In genomic region chr3:90582556-90582955, GRCm38 (mm10) we compare ENCODE assay signal across 37 mouse cellular contexts. TPM values are rescaled to one million over a fixed set of nuclear protein-coding genes. Genes with fewer than 3 reads are reported as not detected.
"Had no signal": no experiment of that assay in that cellular context is flagged by ENCODE, and none has a peak within 500 bp of the region (broad histone marks: within the 10 kb centered on the region; RNA-seq: fewer than 3 reads in every experiment).

No protein-coding gene starts in this region.

- H3K9ac ChIP-seq: embryonic facial prominence, embryonic 12.5 days; embryonic facial prominence, embryonic 13.5 days; embryonic facial prominence, embryonic 15.5 days; forebrain, embryonic 12.5 days; forebrain, embryonic 13.5 days; forebrain, embryonic 15.5 days had no signal

- ATAC-seq: forebrain, embryonic 13.5 days; forebrain, embryonic 14.5 days; forebrain, embryonic 15.5 days; forebrain, embryonic 16.5 days had no signal

- H3K4me1 ChIP-seq: embryonic facial prominence, embryonic 12.5 days; forebrain, embryonic 12.5 days; forebrain, embryonic 13.5 days; forebrain, embryonic 15.5 days had no signal

- H3K27ac ChIP-seq: embryonic facial prominence, embryonic 10.5 days; embryonic facial prominence, embryonic 12.5 days; embryonic facial prominence, embryonic 13.5 days; embryonic facial prominence, embryonic 15.5 days; forebrain, embryonic 10.5 days; forebrain, embryonic 12.5 days; forebrain, embryonic 13.5 days; forebrain, embryonic 15.5 days; heart, adult 2 months had no signal

- DNase-seq: cerebellum, adult 2 months; cerebellum, adult 8-10 months; cerebellum, adult 9-10 months; cerebellum, adult 9-11 months; cerebellum, postnatal 14 days; cerebellum, postnatal 25 days; cerebellum, postnatal 36 days; embryo, embryonic 11 days; gastrocnemius, adult 2 months; gastrocnemius, postnatal 10 days; gastrocnemius, postnatal 14 days; gastrocnemius, postnatal 25 days; gastrocnemius, postnatal 36 days; heart, adult 18-20 months; heart, adult 2 months had no signal

- H3K27me3 ChIP-seq: embryonic facial prominence, embryonic 12.5 days; embryonic facial prominence, embryonic 13.5 days; embryonic facial prominence, embryonic 15.5 days; forebrain, embryonic 12.5 days; forebrain, embryonic 13.5 days; forebrain, embryonic 15.5 days had no signal

- H3K4me3 ChIP-seq: embryonic facial prominence, embryonic 10.5 days; embryonic facial prominence, embryonic 12.5 days; embryonic facial prominence, embryonic 13.5 days; embryonic facial prominence, embryonic 15.5 days; erythroblast, embryonic 14.5 days; forebrain, embryonic 10.5 days; forebrain, embryonic 12.5 days; forebrain, embryonic 13.5 days; forebrain, embryonic 15.5 days; gastrocnemius, adult 2 months; heart, adult 2 months had no signal

- H3K36me3 ChIP-seq: embryonic facial prominence, embryonic 10.5 days; embryonic facial prominence, embryonic 12.5 days; embryonic facial prominence, embryonic 13.5 days; embryonic facial prominence, embryonic 15.5 days; forebrain, embryonic 10.5 days; forebrain, embryonic 12.5 days; forebrain, embryonic 15.5 days had no signal

- H3K9me3 ChIP-seq: embryonic facial prominence, embryonic 10.5 days; embryonic facial prominence, embryonic 12.5 days; embryonic facial prominence, embryonic 13.5 days; embryonic facial prominence, embryonic 15.5 days; forebrain, embryonic 10.5 days; forebrain, embryonic 12.5 days; forebrain, embryonic 13.5 days; forebrain, embryonic 15.5 days had no signal

- H3K4me2 ChIP-seq: embryonic facial prominence, embryonic 12.5 days; embryonic facial prominence, embryonic 13.5 days; embryonic facial prominence, embryonic 15.5 days; forebrain, embryonic 12.5 days; forebrain, embryonic 13.5 days; forebrain, embryonic 15.5 days had no signal

RNA-seq across cellular contexts. Expression of gene S100a2, which starts 7.5 kb away (rescaled TPM):
- total RNA-seq: common myeloid progenitor, adult 5-6 weeks; gastrocnemius, adult 18-20 months; gastrocnemius, adult 2 months; gastrocnemius, adult 8-10 months; gastrocnemius, postnatal 10 days; gastrocnemius, postnatal 14 days; gastrocnemius, postnatal 25 days; gastrocnemius, postnatal 36 days; gastrocnemius, postnatal 4 days; granulocyte monocyte progenitor cell, adult 5-6 weeks; heart, adult 18-20 months; heart, adult 2 months; heart, adult 8-10 months had no signal
- polyA plus RNA-seq: cerebellum, adult 2 months; cortical plate, adult 2 months; embryonic facial prominence, embryonic 10.5 days; embryonic facial prominence, embryonic 11.5 days; embryonic facial prominence, embryonic 12.5 days; embryonic facial prominence, embryonic 13.5 days; embryonic facial prominence, embryonic 14.5 days; embryonic facial prominence, embryonic 15.5 days; erythroblast, embryonic 14.5 days; forebrain, embryonic 10.5 days; forebrain, embryonic 12.5 days; forebrain, embryonic 13.5 days; forebrain, embryonic 14.5 days; forebrain, embryonic 15.5 days; forebrain, embryonic 16.5 days; frontal cortex, adult 2 months; gonadal fat pad, adult 2 months; heart, adult 2 months had no signal

RNA-seq across cellular contexts. Expression of gene Gm42674, which starts 19.1 kb away (rescaled TPM):
- total RNA-seq: common myeloid progenitor, adult 5-6 weeks; gastrocnemius, adult 18-20 months; gastrocnemius, adult 2 months; gastrocnemius, adult 8-10 months; gastrocnemius, postnatal 10 days; gastrocnemius, postnatal 14 days; gastrocnemius, postnatal 25 days; gastrocnemius, postnatal 36 days; gastrocnemius, postnatal 4 days; granulocyte monocyte progenitor cell, adult 5-6 weeks; heart, adult 18-20 months; heart, adult 2 months; heart, adult 8-10 months had no signal
- polyA plus RNA-seq: cerebellum, adult 2 months; cortical plate, adult 2 months; embryonic facial prominence, embryonic 10.5 days; embryonic facial prominence, embryonic 11.5 days; embryonic facial prominence, embryonic 12.5 days; embryonic facial prominence, embryonic 13.5 days; embryonic facial prominence, embryonic 14.5 days; embryonic facial prominence, embryonic 15.5 days; erythroblast, embryonic 14.5 days; forebrain, embryonic 10.5 days; forebrain, embryonic 12.5 days; forebrain, embryonic 13.5 days; forebrain, embryonic 14.5 days; forebrain, embryonic 15.5 days; forebrain, embryonic 16.5 days; frontal cortex, adult 2 months; gonadal fat pad, adult 2 months; heart, adult 2 months had no signal

RNA-seq across cellular contexts. Expression of gene S100a4, which starts 21.0 kb away (rescaled TPM):
- polyA plus RNA-seq: erythroblast, embryonic 14.5 days; forebrain, embryonic 10.5 days had no signal

RNA-seq across cellular contexts. Expression of gene S100a3, which starts 22.2 kb away (rescaled TPM):
- total RNA-seq: common myeloid progenitor, adult 5-6 weeks; gastrocnemius, adult 18-20 months; gastrocnemius, adult 2 months; gastrocnemius, adult 8-10 months; gastrocnemius, postnatal 25 days; gastrocnemius, postnatal 36 days; granulocyte monocyte progenitor cell, adult 5-6 weeks; heart, adult 18-20 months; heart, adult 2 months; heart, adult 8-10 months had no signal
- polyA plus RNA-seq: embryonic facial prominence, embryonic 10.5 days; embryonic facial prominence, embryonic 11.5 days; embryonic facial prominence, embryonic 12.5 days; erythroblast, embryonic 14.5 days; forebrain, embryonic 10.5 days; forebrain, embryonic 12.5 days; forebrain, embryonic 13.5 days; forebrain, embryonic 14.5 days; forebrain, embryonic 16.5 days had no signal

RNA-seq across cellular contexts. Expression of gene S100a5, which starts 25.8 kb away (rescaled TPM):
- total RNA-seq: common myeloid progenitor, adult 5-6 weeks; gastrocnemius, postnatal 10 days; gastrocnemius, postnatal 14 days; gastrocnemius, postnatal 25 days; gastrocnemius, postnatal 4 days; granulocyte monocyte progenitor cell, adult 5-6 weeks; heart, adult 18-20 months; heart, adult 2 months; heart, adult 8-10 months had no signal
- polyA plus RNA-seq: cerebellum, adult 2 months; cortical plate, adult 2 months; embryonic facial prominence, embryonic 10.5 days; embryonic facial prominence, embryonic 11.5 days; embryonic facial prominence, embryonic 13.5 days; erythroblast, embryonic 14.5 days; forebrain, embryonic 10.5 days; forebrain, embryonic 12.5 days; forebrain, embryonic 13.5 days; forebrain, embryonic 14.5 days; forebrain, embryonic 15.5 days; forebrain, embryonic 16.5 days; gonadal fat pad, adult 2 months; heart, adult 2 months had no signal
